Mouse (Mus musculus) layer of hippocampus, postnatal 10 days (tissue): ENCODE data around the gene Pfpl. TPM values are rescaled to one million over a fixed set of nuclear protein-coding genes. Genes with fewer than 3 reads are reported as not detected.

ENCODE experiments used
- DNase-seq, 2 experiments: peaks; one replicate each; pipeline ENCODE4 v3.0.0; 2021; ENCODE audit warnings: low spot score in 2 of 2
- long read RNA-seq: library from polyadenylated mRNA; stranded (forward); transcript quantifications from one replicate; pipeline ENCODE4 v2.0.0, GENCODE M21; 2023
- total RNA-seq, 2 experiments: library from RNA; stranded (reverse); gene quantifications; 2 replicates each; pipeline ENCODE4 v1.2.3; 2021

Pfpl gene
- total RNA-seq, result not detected
- long read RNA-seq, result 0 reads

DNA sequence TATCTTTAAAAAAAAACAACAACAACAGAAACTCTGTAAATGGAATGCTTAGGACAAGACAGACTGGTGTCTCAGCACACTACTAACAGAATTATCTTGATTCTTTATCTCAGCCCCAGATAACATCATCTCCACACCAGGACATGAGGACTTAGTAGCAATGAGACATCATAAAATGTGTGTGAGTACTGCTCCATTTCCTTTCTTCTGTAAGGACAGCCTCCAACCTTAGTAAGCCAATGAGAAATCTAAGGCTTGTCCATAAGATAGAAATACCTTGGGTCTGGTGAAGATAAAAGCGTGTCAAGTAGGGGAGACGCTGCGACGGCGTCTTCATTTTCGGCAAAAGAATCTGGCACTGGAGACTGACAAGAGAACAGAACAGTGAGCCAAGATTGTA lies at the start of gene Pfpl:
Gene Pfpl (plus strand): TSS at position 301 of the 400 bp plus-strand sequence.
- no peak for DNase-seq

DNA sequence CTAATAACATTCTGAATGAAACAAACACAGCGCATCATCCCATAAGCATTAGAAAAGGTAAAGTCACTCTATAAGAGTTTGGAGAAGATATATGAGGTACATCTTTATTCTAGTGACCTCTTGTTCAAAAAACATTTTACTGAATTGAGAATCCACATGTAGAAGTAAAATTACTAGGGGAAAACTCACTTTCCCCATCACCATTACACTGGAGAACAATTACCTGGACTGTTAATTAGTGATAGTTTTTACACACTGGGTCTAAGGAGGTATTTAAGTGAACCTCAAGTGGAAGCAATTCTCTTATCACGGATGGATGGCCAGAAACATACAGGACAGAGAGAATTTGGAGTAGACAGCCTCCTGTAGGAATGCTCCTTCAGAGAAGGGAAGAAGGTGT lies 40.7 kb upstream of the Pfpl start, which contains the start of gene Olfr1440:
Gene Olfr1440 (plus strand): TSS at position 301 of the 400 bp plus-strand sequence.
- DNase-seq, result no peak

- no peak for DNase-seq
These were observed 14.0 kb upstream of the Pfpl start for GRCm38 (mm10) chr19:12413737-12414136.

DNA sequence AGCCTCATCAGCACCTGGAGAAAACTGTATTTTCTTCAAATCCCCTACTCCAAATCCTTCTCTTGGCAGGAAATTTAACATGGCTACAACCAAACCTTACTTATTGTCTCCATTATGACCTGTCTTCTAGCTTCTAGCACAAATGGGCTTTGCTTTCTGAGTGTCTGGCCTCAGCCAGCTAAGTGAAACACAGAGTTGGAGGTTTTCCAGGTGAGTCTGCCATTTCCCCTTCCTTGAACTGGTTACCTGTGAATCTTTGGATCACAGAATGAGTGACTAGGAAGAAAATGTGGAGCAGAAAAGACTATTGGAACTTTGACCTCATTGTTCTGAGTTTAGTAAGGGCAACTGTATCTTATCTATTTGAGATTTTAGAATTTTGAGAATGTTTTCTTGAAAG lies 10.3 kb upstream of the Pfpl start, which contains the start of gene Olfr1441:
Gene Olfr1441 (plus strand): TSS at position 73 of the 400 bp plus-strand sequence.
- no peak for DNase-seq

- DNase-seq, result no peak
These were observed 9.4 kb upstream of the Pfpl start for GRCm38 (mm10) chr19:12418312-12418711.

- no peak for DNase-seq
These were observed 7.2 kb upstream of the Pfpl start for GRCm38 (mm10) chr19:12420555-12420954.

DNA sequence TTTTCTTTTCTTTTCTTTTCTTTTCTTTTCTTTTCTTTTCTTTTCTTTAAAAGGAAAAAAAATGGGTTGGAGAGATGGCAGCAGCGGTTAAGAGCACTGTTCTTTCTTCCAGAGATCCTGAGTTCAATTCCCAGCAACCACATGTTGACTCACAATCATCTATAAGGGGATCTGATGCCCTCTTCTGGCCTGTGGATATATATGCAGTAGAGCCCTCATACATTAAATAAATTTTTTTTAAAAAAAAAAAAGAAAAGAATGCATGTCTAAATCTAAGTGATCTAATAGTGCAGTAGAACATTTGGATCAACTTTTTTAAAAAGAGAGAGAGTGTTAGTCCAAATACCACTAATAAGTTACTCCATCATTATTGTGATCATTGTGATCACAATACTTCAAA lies 6.0 kb upstream of the Pfpl start:
- no peak for DNase-seq

DNA sequence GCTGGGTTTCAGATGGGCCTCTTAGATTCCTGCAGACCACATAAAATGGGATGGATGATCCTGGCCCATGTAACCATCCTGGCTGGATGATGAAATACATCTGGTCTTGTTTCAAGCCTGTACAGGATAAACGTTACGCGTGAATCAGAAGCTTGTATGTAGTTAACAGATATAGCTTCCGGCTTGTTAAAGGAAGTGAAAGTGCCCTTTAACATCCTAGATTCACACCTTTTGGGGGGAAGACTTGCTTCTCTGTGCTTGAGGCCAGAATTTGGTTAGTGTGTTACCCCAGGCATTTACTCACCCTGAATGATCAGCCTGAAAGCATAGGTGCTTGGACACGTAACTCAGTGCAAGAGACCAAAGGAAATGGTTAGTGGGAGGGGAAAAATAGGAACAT lies 604 bp upstream of the Pfpl start:
- no peak for DNase-seq

- DNase-seq, result peak; percentile 31 to 44
These were observed 5.3 kb downstream of the Pfpl start for GRCm38 (mm10) chr19:12433033-12433432.

GRCm38 (mm10) chr19:12435011-12435416 lies 7.3 kb downstream of the Pfpl start:
- DNase-seq, result no peak

- no peak for DNase-seq
These were observed 8.2 kb downstream of the Pfpl start for GRCm38 (mm10) chr19:12435750-12436524.

DNA sequence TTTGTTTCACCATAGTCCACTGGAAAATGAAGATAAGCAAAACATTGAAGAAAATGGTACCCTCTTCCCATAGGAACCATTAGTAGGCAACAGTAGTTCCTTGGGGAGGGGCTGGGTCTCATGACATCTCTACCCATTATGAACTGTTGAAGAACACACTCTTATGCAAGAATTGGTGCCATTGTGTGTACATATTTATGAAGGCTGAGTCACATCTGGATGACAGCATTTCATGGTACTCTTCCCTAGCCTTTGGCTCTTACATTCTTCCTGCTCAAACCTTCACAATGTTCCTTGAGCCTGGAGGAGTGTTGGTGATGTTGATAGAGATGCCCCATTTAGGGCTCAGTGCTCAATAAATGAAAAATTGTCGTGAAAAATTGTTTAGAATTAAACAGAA lies 11.9 kb downstream of the Pfpl start:
- DNase-seq, result no peak

DNA sequence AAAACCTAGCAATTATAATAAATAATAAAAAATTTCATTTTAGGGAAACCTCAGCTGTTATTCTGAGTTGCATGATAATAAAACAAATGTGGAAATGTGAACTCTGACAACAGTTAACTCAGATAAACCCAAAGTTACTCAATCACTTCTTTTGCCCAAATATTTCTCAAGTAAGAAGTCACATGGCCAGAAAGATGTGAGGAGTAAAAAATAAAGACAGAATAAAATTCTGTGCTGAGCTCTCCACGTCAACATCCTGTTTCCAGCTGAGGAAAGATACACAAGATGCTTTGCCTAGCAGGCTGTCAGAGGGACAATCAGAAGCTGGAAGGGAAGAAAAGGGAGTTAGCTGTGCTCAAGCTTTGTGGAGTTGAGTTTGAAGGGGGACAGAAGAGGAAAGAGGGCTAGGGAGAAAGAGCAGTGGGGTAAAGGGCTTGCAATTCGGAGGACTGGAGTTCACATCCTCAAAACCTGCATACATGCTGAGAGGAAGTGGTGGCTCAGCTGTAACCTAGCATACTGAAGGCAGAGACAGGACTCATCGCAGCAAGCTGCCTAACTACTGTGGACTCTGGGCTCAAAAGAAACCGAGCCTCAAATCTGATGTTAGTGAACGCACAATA lies 12.5 kb downstream of the Pfpl start:
- DNase-seq, result no peak

- no peak for DNase-seq
These were observed 14.9 kb downstream of the Pfpl start for GRCm38 (mm10) chr19:12442560-12442959.

DNA sequence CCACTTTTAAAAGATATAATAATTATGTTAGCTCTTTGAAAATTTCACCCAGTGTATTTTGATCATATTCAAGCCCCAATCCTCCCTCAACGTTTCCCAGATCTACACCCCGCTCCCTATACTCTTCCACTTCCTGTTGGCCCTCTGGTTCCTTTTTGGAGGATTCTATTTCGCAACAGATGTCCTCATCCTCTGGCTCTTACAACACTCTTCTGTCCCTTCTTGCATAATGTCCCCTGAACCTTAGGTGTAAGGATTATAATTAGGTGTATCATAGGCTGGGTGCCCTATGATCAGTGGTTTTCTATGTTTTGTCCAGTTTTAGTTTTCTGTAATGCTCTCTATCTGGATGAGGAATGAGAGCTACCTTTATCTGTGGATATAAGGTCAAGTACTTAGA lies 17.3 kb downstream of the Pfpl start:
- DNase-seq, result no peak

- no peak for DNase-seq
These were observed 29.8 kb downstream of the Pfpl start for GRCm38 (mm10) chr19:12457401-12458066.

DNA sequence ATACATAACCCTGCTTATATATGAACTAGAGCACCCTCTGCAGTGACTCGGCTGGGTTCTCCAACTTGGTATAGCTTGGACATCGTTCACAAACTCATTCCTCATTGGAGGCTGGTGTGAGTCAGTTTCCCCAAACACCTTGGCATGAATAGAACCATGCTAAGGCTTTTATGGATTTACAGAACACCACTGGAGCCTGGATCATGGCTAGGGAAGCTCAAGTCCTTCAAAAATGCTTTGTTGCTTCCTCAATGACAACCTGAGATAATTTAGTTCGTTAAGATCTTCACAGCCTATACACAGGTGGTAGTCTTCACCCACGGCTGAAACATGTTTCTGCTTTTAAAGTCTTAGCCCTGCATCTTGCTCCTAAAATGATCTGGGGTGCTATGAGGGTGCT lies 31.8 kb downstream of the Pfpl start:
- no peak for DNase-seq

- no peak for DNase-seq
These were observed 32.9 kb downstream of the Pfpl start, which contains the start of gene Mpeg1 for GRCm38 (mm10) chr19:12460282-12461249. Mpeg1 (plus strand) TSS chr19:12460779.

- DNase-seq, result no peak
These were observed 35.4 kb downstream of the Pfpl start for GRCm38 (mm10) chr19:12462851-12463721.

GRCm38 (mm10) chr19:12463722-12464035 lies 36.0 kb downstream of the Pfpl start:
- DNase-seq, result no peak
